Comparison of ENCODE assay signal across 23 mouse cellular contexts in the genomic region with DNA sequence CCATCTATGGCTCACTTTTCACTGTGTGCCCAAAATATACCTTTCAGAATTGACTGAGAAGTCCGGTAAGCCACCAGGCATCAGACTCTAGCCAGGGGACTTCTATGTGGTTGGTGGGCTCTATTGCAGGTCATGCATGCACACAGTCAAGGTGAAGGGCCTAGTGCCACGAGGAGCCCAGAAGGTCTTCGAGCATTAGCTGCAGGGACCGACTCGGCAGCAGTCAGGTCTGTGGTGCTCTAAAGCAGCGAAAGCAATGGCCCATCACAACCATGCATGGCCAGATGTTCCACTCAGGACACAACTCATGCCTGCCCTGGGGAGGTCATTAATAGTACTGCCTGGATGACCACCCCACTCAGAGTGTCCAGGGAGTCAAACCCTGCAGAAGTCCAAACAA. TPM values are rescaled to one million over a fixed set of nuclear protein-coding genes. Genes with fewer than 3 reads are reported as not detected.
DNase-seq lines count a peak whose midpoint lies in the region; ATAC-seq and TF ChIP-seq lines count a peak whose summit lies in the region.
"Had no signal": no experiment of that assay in that cellular context is flagged by ENCODE, and none has a peak within 500 bp of the region (broad histone marks: within the 10 kb centered on the region; RNA-seq: fewer than 3 reads in every experiment).

No protein-coding gene starts in this region.

- no peak for TF ChIP-seq RAD21 in CH12.LX (IDR thresholded peaks at IDR 0.05; ENCODE audit: low read depth, low read length)

- H3K36me3 ChIP-seq in limb, embryonic 15.5 days: peaks cover 43% of the 10 kb centered on the region
- peaks cover 56% of the 10 kb centered on the region for H3K36me3 ChIP-seq in limb, embryonic 10.5 days
- peaks cover 45 to 59% of the 10 kb centered on the region in 2 experiments for H3K36me3 ChIP-seq in CH12.LX (replicated peaks in 1 of 2; ENCODE audit: control insufficient read depth in 1 of 2, insufficient read depth in 1 of 2, low read length in 1 of 2)

- TF ChIP-seq CTCF in CH12.LX (conservative IDR thresholded peaks at IDR 0.05 in 1 of 2, IDR thresholded peaks at IDR 0.05 in 1 of 2; ENCODE audit: low read depth in 2 of 2, low read length in 2 of 2): no peak

- WGBS in limb, embryonic 15.5 days: 94% methylated on average over 6 of the region's 6 CpGs
- WGBS in limb, embryonic 10.5 days: 94% methylated on average over 6 of the region's 6 CpGs

- no peaks in the 10 kb centered on the region for H3K9me3 ChIP-seq in limb, embryonic 15.5 days
- no peaks in the 10 kb centered on the region for H3K9me3 ChIP-seq in limb, embryonic 10.5 days (replicated peaks)
- no peaks in the 10 kb centered on the region for H3K9me3 ChIP-seq in CH12.LX (replicated peaks; ENCODE audit: low read length)
- H3K9me3 ChIP-seq: forebrain, embryonic 10.5 days had no signal

- peak; percentile 83 for DNase-seq in heart, adult 11 months
- DNase-seq in heart, postnatal 4 days: no peak
- no peak for DNase-seq in limb, embryonic 10.5 days (ENCODE audit: low spot score)
- DNase-seq in CH12.LX (ENCODE audit: extremely low read depth): no peak
- peak; percentile 5 for DNase-seq in naive thymus-derived CD4-positive, alpha-beta T cell, adult 2 months (ENCODE audit: low read depth)
- DNase-seq in yolk sac, embryonic 10.5 days (ENCODE audit: low spot score): no peak
- DNase-seq: adrenal gland, adult 8-10 months; adrenal gland, postnatal 25 days; cerebellum, adult 11-12 months; cerebellum, adult 8-10 months; cerebellum, postnatal 14 days; gastrocnemius, postnatal 25 days; heart, adult 2 months; heart, postnatal 36 days had no signal

- no peak for TF ChIP-seq POLR2A in CH12.LX (IDR thresholded peaks at IDR 0.05; ENCODE audit: low read depth, low read length)

- in situ Hi-C loops in CH12.LX (cut with MboI; ENCODE audit: low pct_ligation_motif_present, low pct_unique_long_range_greater_than_20kb, low sequenced_read_pairs): no loop called here

- H3K79me2 ChIP-seq in CH12.LX (replicated peaks; ENCODE audit: control insufficient read depth, extremely low read depth, insufficient read depth, poor library complexity, severe bottlenecking): no peaks in the 10 kb centered on the region; the same call in 1 of the 2 replicates

- H3K4me1 ChIP-seq in limb, embryonic 15.5 days: 0 out of 2 replicates have a peak, but pooled peaks cover 4% of the 10 kb centered on the region
- no peaks in the 10 kb centered on the region; the same call in 1 of the 2 replicates for H3K4me1 ChIP-seq in limb, embryonic 10.5 days
- H3K4me1 ChIP-seq in CH12.LX (ENCODE audit: control insufficient read depth in 1 of 2, insufficient read depth in 2 of 2): peaks cover 0 to 4% of the 10 kb centered on the region in 2 experiments; a peak in 1 of 4 replicates

- no peak for TF ChIP-seq EP300 in CH12.LX (IDR thresholded peaks at IDR 0.05; ENCODE audit: low read length)

- H3K4me2 ChIP-seq in limb, embryonic 15.5 days: no peak overlapping the region
- no peak overlapping the region for H3K4me2 ChIP-seq in CH12.LX (ENCODE audit: insufficient read depth, low read depth, poor library complexity, severe bottlenecking)
- H3K4me2 ChIP-seq: heart, embryonic 11.5 days; hindbrain, embryonic 14.5 days had no signal

- H3K27ac ChIP-seq in limb, embryonic 15.5 days: peak overlapping the region; percentile 17; the same call in 1 of the 2 replicates
- H3K27ac ChIP-seq in limb, embryonic 10.5 days: no peak overlapping the region
- no peak overlapping the region for H3K27ac ChIP-seq in CH12.LX (ENCODE audit: insufficient read depth, low read depth)
- H3K27ac ChIP-seq: forebrain, embryonic 10.5 days; heart, adult 2 months; hindbrain, embryonic 14.5 days; hindbrain, postnatal 0 days had no signal

- no peak overlapping the region for H3K4me3 ChIP-seq in limb, embryonic 15.5 days
- H3K4me3 ChIP-seq in limb, embryonic 10.5 days: no peak overlapping the region
- no peak overlapping the region for H3K4me3 ChIP-seq in CH12.LX (replicated peaks in 1 of 3; ENCODE audit: low read depth in 2 of 3, low read length in 2 of 3, poor library complexity in 1 of 3)
- H3K4me3 ChIP-seq: forebrain, embryonic 10.5 days; heart, adult 2 months had no signal

- no peak for ATAC-seq in limb, embryonic 15.5 days (ENCODE audit: insufficient number of reproducible peaks, low FRiP score, low TSS enrichment, low read depth)
- ATAC-seq: activated CD4-positive, CD25-positive, alpha-beta regulatory T cell, adult 4 months; CD4-positive, CD25-positive, alpha-beta regulatory T cell, adult 4 months; forebrain, embryonic 14.5 days; hindbrain, postnatal 0 days; inflammation-experienced regulatory T-cells, adult 6 months had no signal

- H3K9ac ChIP-seq in limb, embryonic 15.5 days: no peak overlapping the region
- H3K9ac ChIP-seq in CH12.LX (ENCODE audit: insufficient read depth, low read depth): no peak overlapping the region
- H3K9ac ChIP-seq: hindbrain, embryonic 14.5 days had no signal

- no peaks in the 10 kb centered on the region for H3K27me3 ChIP-seq in limb, embryonic 15.5 days
- no peaks in the 10 kb centered on the region for H3K27me3 ChIP-seq in limb, embryonic 10.5 days (ENCODE audit: low read depth, poor library complexity, severe bottlenecking)
- no peaks in the 10 kb centered on the region for H3K27me3 ChIP-seq in CH12.LX (replicated peaks)

- dilution Hi-C loops in CH12.LX (cut with MboI; ENCODE audit: extremely low pct_ligation_motif_present, extremely low pct_unique_long_range_greater_than_20kb, low sequenced_read_pairs): no loop called here

TF ChIP-seq in CH12.LX, 34 proteins besides CTCF, POLR2A, EP300 and RAD21:
- TF ChIP-seq POLR2AphosphoS2 (IDR thresholded peaks at IDR 0.05; ENCODE audit: low read depth, low read length) (0 out of 2 replicates have a peak, but pooled peaks have one; percentile 15), GABPA (IDR thresholded peaks at IDR 0.05; ENCODE audit: insufficient replicate concordance, low read depth, low read length) (no peak)
TF ChIP-seq in CH12.LX: peak in this region for 1.

RNA-seq across cellular contexts. Expression of gene Rgma, which starts 52.5 kb away (rescaled TPM):
- total RNA-seq in heart, postnatal 4 days (2021): 10 to 100 TPM; 36.1 to 38.8 TPM
- polyA plus RNA-seq in limb, embryonic 15.5 days (2015; fragmentation: Nextera tagmentation; extraction: Ambion mirVana): 17.1 and 18.0 TPM in 2 replicates
- polyA plus RNA-seq in limb, embryonic 10.5 days (2016; fragmentation: Nextera tagmentation; extraction: Ambion mirVana): 20.1 and 26.8 TPM in 2 replicates
- 0.04 TPM in 1 of 2 replicates, not detected in the other for total RNA-seq in CH12.LX (2012; rRNA removed)
- not detected in 2 replicates for total RNA-seq in CH12.LX (2014; rRNA removed)
- 0.07 TPM in 1 of 2 replicates, not detected in the other for polyA plus RNA-seq in CH12.LX (2012; ENCODE audit: insufficient read length, low read depth)
- polyA plus RNA-seq: activated CD4-positive, CD25-positive, alpha-beta regulatory T cell, adult 4 months; CD4-positive, CD25-positive, alpha-beta regulatory T cell, adult 4 months; inflammation-experienced regulatory T-cells, adult 6 months had no signal

Comparison
In these comparisons a context has a peak if more than half of its experiments do, and no peak if none do; other contexts are left out.
1. DNase-seq: peak in heart, adult 11 months (single experiment) and naive thymus-derived CD4-positive, alpha-beta T cell, adult 2 months (single experiment); none in heart, postnatal 4 days (single experiment), limb, embryonic 10.5 days (single experiment), CH12.LX (single experiment) and yolk sac, embryonic 10.5 days (single experiment).
2. RNA of gene Rgma, which starts 52.5 kb away (polyA plus RNA-seq): 20.1 to 26.8 TPM in limb, embryonic 10.5 days and 17.1 to 18.0 TPM in limb, embryonic 15.5 days; 0.07 TPM in CH12.LX; every median in the first group is over 10 times any median in the second.